Mouse (Mus musculus): ENCODE measurements at regions not wholly inside any gene's neighbourhood (a gene's known extent, or its start where the extent isn't known, plus 50 kb on each side); places are given as distances from the start of the nearest gene placed in this dataset.

DNA sequence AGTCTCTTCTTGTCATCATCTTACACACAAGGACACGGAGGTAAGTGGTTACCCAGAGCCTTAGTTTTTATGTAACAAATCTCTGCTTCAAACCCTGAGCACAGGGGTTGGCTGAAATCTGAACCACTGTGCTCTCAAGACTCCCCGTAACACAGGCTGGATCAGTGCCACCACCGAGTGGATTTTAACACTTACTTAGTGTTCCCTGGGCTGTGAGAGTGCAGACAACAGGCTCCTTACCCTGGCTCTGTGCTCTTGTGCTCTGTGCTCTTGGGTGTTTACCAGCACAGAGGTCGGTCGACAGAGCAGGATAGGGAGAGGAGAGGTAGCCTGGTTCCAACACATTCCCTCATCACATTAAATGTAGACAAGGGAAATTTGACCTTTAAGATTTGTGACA is 134.9 kb downstream of the Cartpt start:
- DNase-seq (ENCODE audit: low read depth, low spot score) = no peak
- Histone ChIP-seq H3K4me3 (ENCODE audit: control insufficient read depth in 1 of 2, insufficient read depth in 1 of 2, low read depth in 2 of 2, low read length in 2 of 2) (no peak overlapping the region), H3K27ac (ENCODE audit: control insufficient read depth, low read depth, low read length) (no peak overlapping the region), H3K79me2 (ENCODE audit: control insufficient read depth, insufficient read depth, low read length, poor library complexity) (no peaks in the 10 kb centered on the region), H3K9me3 (replicated peaks; ENCODE audit: insufficient read depth, low read length) (no peaks in the 10 kb centered on the region), H3K27me3 (ENCODE audit: control insufficient read depth in 1 of 2, insufficient read depth in 2 of 2, low read length in 2 of 2) (no peaks in the 10 kb centered on the region), H3K36me3 (ENCODE audit: control insufficient read depth in 1 of 2, insufficient read depth in 2 of 2, low read length in 2 of 2) (no peaks in the 10 kb centered on the region), H3K4me1 (ENCODE audit: control insufficient read depth in 1 of 2, insufficient read depth in 2 of 2, low read length in 2 of 2) (no peaks in the 10 kb centered on the region), H3K9ac (ENCODE audit: control insufficient read depth, low read depth, low read length, poor library complexity, severe bottlenecking) (no peak overlapping the region)
- TF ChIP-seq ZNF384 (IDR thresholded peaks at IDR 0.05; ENCODE audit: low read depth, low read length) (no peak), HCFC1 (IDR thresholded peaks at IDR 0.05; ENCODE audit: low read depth, low read length) (no peak), EP300 (IDR thresholded peaks at IDR 0.05; ENCODE audit: low read depth in 1 of 2, low read length in 2 of 2) (no peak), E2F4 (IDR thresholded peaks at IDR 0.05; ENCODE audit: borderline replicate concordance, low read depth, low read length) (no peak), POLR2AphosphoS5 (IDR thresholded peaks at IDR 0.05; ENCODE audit: borderline replicate concordance, low read depth, low read length) (no peak), RCOR1 (IDR thresholded peaks at IDR 0.05; ENCODE audit: low read depth, low read length) (no peak), TAL1 (IDR thresholded peaks at IDR 0.05; ENCODE audit: low read length) (no peak), CHD2 (IDR thresholded peaks at IDR 0.05; ENCODE audit: low read length) (no peak), UBTF (IDR thresholded peaks at IDR 0.05; ENCODE audit: borderline replicate concordance, insufficient read depth, low read depth, low read length) (no peak), MYC (IDR thresholded peaks at IDR 0.05; ENCODE audit: low read depth, low read length) (no peak), USF2 (IDR thresholded peaks at IDR 0.05; ENCODE audit: borderline replicate concordance in 1 of 2, insufficient read depth in 1 of 2, low read depth in 1 of 2, low read length in 2 of 2) (no peak)

DNA sequence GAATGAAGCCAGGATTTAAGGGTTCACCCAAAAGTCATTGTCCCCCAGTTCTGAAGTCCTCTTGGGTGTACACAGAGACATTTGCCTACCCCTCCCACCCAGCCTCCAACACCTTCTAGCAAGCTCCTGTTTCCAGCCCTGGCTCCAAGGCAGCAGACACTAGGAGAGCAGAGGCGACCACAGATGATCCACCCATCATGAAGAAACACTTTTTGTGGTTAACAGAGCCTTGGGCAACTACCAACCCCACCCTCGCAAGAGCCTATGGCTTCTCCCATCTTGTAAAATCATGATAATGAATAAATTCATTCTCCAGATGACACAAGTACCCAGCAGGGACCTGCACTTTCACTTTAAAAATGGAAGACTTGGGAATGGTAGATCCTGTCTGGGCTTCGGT is 136.1 kb downstream of the Cartpt start:
- no peaks in the 10 kb centered on the region for H3K9me3 ChIP-seq (replicated peaks; ENCODE audit: insufficient read depth, low read length)
- no peaks in the 10 kb centered on the region for H3K27me3 ChIP-seq (ENCODE audit: control insufficient read depth in 1 of 2, insufficient read depth in 2 of 2, low read length in 2 of 2)
- H3K4me3 ChIP-seq (ENCODE audit: control insufficient read depth in 1 of 2, insufficient read depth in 1 of 2, low read depth in 2 of 2, low read length in 2 of 2) = no peak overlapping the region
- no peak for DNase-seq (ENCODE audit: low read depth, low spot score)
- H3K36me3 ChIP-seq (ENCODE audit: control insufficient read depth in 1 of 2, insufficient read depth in 2 of 2, low read length in 2 of 2) = no peaks in the 10 kb centered on the region
- no peak overlapping the region for H3K27ac ChIP-seq (ENCODE audit: control insufficient read depth, low read depth, low read length)
- no peak overlapping the region for H3K9ac ChIP-seq (ENCODE audit: control insufficient read depth, low read depth, low read length, poor library complexity, severe bottlenecking)
- H3K4me1 ChIP-seq (ENCODE audit: control insufficient read depth in 1 of 2, insufficient read depth in 2 of 2, low read length in 2 of 2) = no peaks in the 10 kb centered on the region
- H3K79me2 ChIP-seq (ENCODE audit: control insufficient read depth, insufficient read depth, low read length, poor library complexity) = no peaks in the 10 kb centered on the region
- no peak for TF ChIP-seq E2F4 (IDR thresholded peaks at IDR 0.05; ENCODE audit: borderline replicate concordance, low read depth, low read length)
- TF ChIP-seq TAL1 (IDR thresholded peaks at IDR 0.05; ENCODE audit: low read length) = no peak
- TF ChIP-seq ZC3H11A (IDR thresholded peaks at IDR 0.05; ENCODE audit: low read depth, low read length) = no peak
- no peak for TF ChIP-seq BHLHE40 (IDR thresholded peaks at IDR 0.05; ENCODE audit: borderline replicate concordance, low read depth, low read length)
- no peak for TF ChIP-seq NELFE (IDR thresholded peaks at IDR 0.05; ENCODE audit: low read depth, low read length)
- no peak for TF ChIP-seq ZKSCAN1 (IDR thresholded peaks at IDR 0.05; ENCODE audit: low read depth, low read length)
- TF ChIP-seq USF1 (IDR thresholded peaks at IDR 0.05; ENCODE audit: low read depth, low read length) = no peak
- TF ChIP-seq CHD2 (IDR thresholded peaks at IDR 0.05; ENCODE audit: low read length) = no peak
- no peak for TF ChIP-seq MAX (IDR thresholded peaks at IDR 0.05; ENCODE audit: low read length)
- no peak for TF ChIP-seq TCF12 (IDR thresholded peaks at IDR 0.05; ENCODE audit: low read depth, low read length)
- no peak for TF ChIP-seq EP300 (IDR thresholded peaks at IDR 0.05; ENCODE audit: low read depth in 1 of 2, low read length in 2 of 2)
- TF ChIP-seq USF2 (IDR thresholded peaks at IDR 0.05; ENCODE audit: borderline replicate concordance in 1 of 2, insufficient read depth in 1 of 2, low read depth in 1 of 2, low read length in 2 of 2) = no peak
- no peak for TF ChIP-seq POLR2AphosphoS5 (IDR thresholded peaks at IDR 0.05; ENCODE audit: borderline replicate concordance, low read depth, low read length)
